In genomic region chr6:77343781-77344180, GRCm38 (mm10) we compare ENCODE assay signal across 24 mouse cellular contexts.
"Had no signal": no experiment of that assay in that cellular context is flagged by ENCODE, and none has a peak within 500 bp of the region (broad histone marks: within the 10 kb centered on the region; RNA-seq: fewer than 3 reads in every experiment).

No protein-coding gene starts in this region.

- DNase-seq: cerebellum, postnatal 14 days; cerebellum, postnatal 36 days; embryo, embryonic 11 days; forebrain, postnatal 0 days; gastrocnemius, adult 2 months; gastrocnemius, postnatal 10 days; gastrocnemius, postnatal 14 days; gastrocnemius, postnatal 25 days; gastrocnemius, postnatal 36 days; heart, adult 11 months; heart, adult 18-20 months; heart, adult 2 months had no signal

- H3K4me2 ChIP-seq: embryonic facial prominence, embryonic 12.5 days; embryonic facial prominence, embryonic 13.5 days; embryonic facial prominence, embryonic 15.5 days; forebrain, embryonic 12.5 days; forebrain, embryonic 13.5 days; forebrain, embryonic 15.5 days had no signal

- H3K27ac ChIP-seq: embryonic facial prominence, embryonic 10.5 days; embryonic facial prominence, embryonic 12.5 days; embryonic facial prominence, embryonic 13.5 days; embryonic facial prominence, embryonic 15.5 days; forebrain, embryonic 10.5 days; forebrain, embryonic 12.5 days; forebrain, embryonic 13.5 days; forebrain, embryonic 15.5 days; gastrocnemius, adult 2 months; heart, adult 2 months; heart, embryonic 10.5 days had no signal

- ATAC-seq: forebrain, embryonic 13.5 days; forebrain, embryonic 14.5 days; forebrain, embryonic 15.5 days; forebrain, embryonic 16.5 days; forebrain, postnatal 0 days had no signal

- H3K36me3 ChIP-seq: embryonic facial prominence, embryonic 10.5 days; embryonic facial prominence, embryonic 12.5 days; embryonic facial prominence, embryonic 13.5 days; embryonic facial prominence, embryonic 15.5 days; forebrain, embryonic 10.5 days; forebrain, embryonic 12.5 days; forebrain, embryonic 15.5 days; heart, embryonic 10.5 days had no signal

- H3K27me3 ChIP-seq: embryonic facial prominence, embryonic 12.5 days; embryonic facial prominence, embryonic 13.5 days; embryonic facial prominence, embryonic 15.5 days; forebrain, embryonic 12.5 days; forebrain, embryonic 13.5 days; forebrain, embryonic 15.5 days had no signal

- H3K4me3 ChIP-seq: embryonic facial prominence, embryonic 10.5 days; embryonic facial prominence, embryonic 12.5 days; embryonic facial prominence, embryonic 13.5 days; embryonic facial prominence, embryonic 15.5 days; erythroblast, embryonic 14.5 days; forebrain, embryonic 10.5 days; forebrain, embryonic 12.5 days; forebrain, embryonic 13.5 days; forebrain, embryonic 15.5 days; gastrocnemius, adult 2 months; heart, adult 2 months; heart, embryonic 10.5 days had no signal

- H3K4me1 ChIP-seq: forebrain, embryonic 12.5 days; forebrain, embryonic 15.5 days; heart, embryonic 10.5 days had no signal

- H3K9ac ChIP-seq: embryonic facial prominence, embryonic 12.5 days; embryonic facial prominence, embryonic 13.5 days; embryonic facial prominence, embryonic 15.5 days; forebrain, embryonic 12.5 days; forebrain, embryonic 13.5 days; forebrain, embryonic 15.5 days; forebrain, postnatal 0 days had no signal

- H3K9me3 ChIP-seq: embryonic facial prominence, embryonic 10.5 days; embryonic facial prominence, embryonic 12.5 days; embryonic facial prominence, embryonic 13.5 days; embryonic facial prominence, embryonic 15.5 days; forebrain, embryonic 10.5 days; forebrain, embryonic 12.5 days; forebrain, embryonic 13.5 days; forebrain, embryonic 15.5 days; heart, embryonic 10.5 days had no signal
